ENCODE assay signal across 8 mouse cellular contexts in the genomic region with DNA sequence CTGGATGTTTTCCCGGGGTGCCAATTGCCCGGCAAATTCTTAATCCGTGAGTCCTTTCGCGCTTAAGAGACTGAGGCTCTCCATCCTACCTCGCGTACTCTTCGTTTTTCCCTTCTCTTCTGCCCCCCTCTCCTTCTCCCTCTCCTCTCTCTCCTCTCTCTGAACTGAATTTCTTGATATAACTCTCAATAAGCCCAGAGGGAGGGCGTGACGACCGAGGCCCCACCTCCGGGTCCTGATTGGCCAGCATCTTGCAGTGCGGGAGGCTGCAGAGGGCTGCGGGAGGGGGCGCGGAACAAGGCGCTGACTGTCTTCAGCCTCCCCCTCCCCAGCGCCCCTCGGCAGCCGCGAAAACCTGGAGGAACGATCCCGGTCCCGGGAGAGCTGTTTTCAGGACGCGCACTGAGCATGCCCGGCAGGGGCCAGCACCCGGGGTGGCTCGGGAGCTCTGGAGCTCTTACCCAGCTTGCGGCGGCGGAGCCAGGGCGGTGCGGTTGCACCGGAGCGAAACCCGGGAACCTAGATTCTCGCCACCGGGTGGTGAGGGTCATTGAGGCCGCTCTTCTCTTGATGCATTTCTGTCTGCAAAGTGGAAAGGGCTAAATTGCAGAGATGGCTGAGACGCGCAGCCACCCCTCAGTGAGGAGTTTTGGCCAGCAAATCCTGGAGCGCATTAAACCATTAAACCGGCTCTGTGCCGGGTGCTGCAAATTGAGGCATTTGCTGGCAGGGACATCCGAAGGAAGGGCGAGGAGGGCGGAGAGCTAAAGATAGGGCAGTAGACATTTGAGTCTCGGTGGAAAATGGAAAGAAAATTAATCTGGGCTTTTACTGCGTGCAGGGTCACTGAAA. TPM values are rescaled to one million over a fixed set of nuclear protein-coding genes. Genes with fewer than 3 reads are reported as not detected.
DNase-seq lines count a peak whose midpoint lies in the region; ATAC-seq and TF ChIP-seq lines count a peak whose summit lies in the region.

A gene (minus strand): TSS at position 161 of the 852 bp plus-strand sequence.

- no peaks in the 10 kb centered on the region for H3K36me3 ChIP-seq in spleen, adult 2 months (ENCODE audit: control insufficient read depth, insufficient read depth, low read length)
- H3K36me3 ChIP-seq in forebrain, embryonic 12.5 days (replicated peaks) = no peaks in the 10 kb centered on the region
- H3K36me3 ChIP-seq in heart, embryonic 15.5 days = no peaks in the 10 kb centered on the region
- no peaks in the 10 kb centered on the region for H3K36me3 ChIP-seq in liver, embryonic 11.5 days (ENCODE audit: control insufficient read depth, insufficient read depth, low read length)
- H3K36me3 ChIP-seq in neural tube, embryonic 13.5 days = peaks cover 7% of the 10 kb centered on the region

- peak; percentile 99 for ATAC-seq in forebrain, embryonic 12.5 days (ENCODE audit: low FRiP score)
- peak; percentile 96 for ATAC-seq in heart, embryonic 15.5 days (replicated peaks; ENCODE audit: insufficient number of reproducible peaks, insufficient read depth, low FRiP score, low read depth)
- ATAC-seq in liver, embryonic 11.5 days (replicated peaks; ENCODE audit: low FRiP score) = peak; percentile 87
- peak; percentile 98 for ATAC-seq in neural tube, embryonic 13.5 days (ENCODE audit: low read depth)

- peak within 1 kb of the TSS; percentile 47 for H3K4me3 ChIP-seq in spleen, adult 2 months (ENCODE audit: extremely low read depth, insufficient read depth, insufficient read length)
- peak within 1 kb of the TSS; percentile 48 for H3K4me3 ChIP-seq in forebrain, embryonic 12.5 days (replicated peaks)
- peak within 1 kb of the TSS; percentile 55 for H3K4me3 ChIP-seq in heart, embryonic 15.5 days
- H3K4me3 ChIP-seq in liver, embryonic 11.5 days (ENCODE audit: low read depth, low read length) = peak within 1 kb of the TSS; percentile 47
- peak within 1 kb of the TSS; percentile 55 for H3K4me3 ChIP-seq in neural tube, embryonic 13.5 days

- DNase-seq in spleen, adult 2 months (ENCODE audit: low read depth in 1 of 2, low spot score in 2 of 2) = no peak
- no peak for DNase-seq in spleen, adult 12 weeks (ENCODE audit: low spot score)
- DNase-seq in kidney, postnatal 14 days = peak; percentile 84
- peak; percentile 76 for DNase-seq in liver, embryonic 11.5 days (ENCODE audit: low spot score)
- DNase-seq in thymus, postnatal 10 days (ENCODE audit: low spot score in 2 of 2) = peak; percentile 14 to 15

- no peaks in the 10 kb centered on the region for H3K9me3 ChIP-seq in forebrain, embryonic 12.5 days
- H3K9me3 ChIP-seq in heart, embryonic 15.5 days (replicated peaks) = no peaks in the 10 kb centered on the region
- H3K9me3 ChIP-seq in liver, embryonic 11.5 days (ENCODE audit: control insufficient read depth, low read length) = no peaks in the 10 kb centered on the region
- H3K9me3 ChIP-seq in neural tube, embryonic 13.5 days = no peaks in the 10 kb centered on the region

- H3K4me1 ChIP-seq in spleen, adult 2 months (ENCODE audit: control insufficient read depth, insufficient read depth, insufficient read length) = no peaks in the 10 kb centered on the region
- H3K4me1 ChIP-seq in forebrain, embryonic 12.5 days = peaks cover 34% of the 10 kb centered on the region
- H3K4me1 ChIP-seq in heart, embryonic 15.5 days (replicated peaks) = peaks cover 15% of the 10 kb centered on the region
- H3K4me1 ChIP-seq in liver, embryonic 11.5 days (replicated peaks; ENCODE audit: control insufficient read depth, insufficient read depth, low read length) = no peaks in the 10 kb centered on the region
- H3K4me1 ChIP-seq in neural tube, embryonic 13.5 days (replicated peaks) = peaks cover 44% of the 10 kb centered on the region

- H3K9ac ChIP-seq in forebrain, embryonic 12.5 days = peak within 1 kb of the TSS; percentile 59
- H3K9ac ChIP-seq in heart, embryonic 15.5 days = peak within 1 kb of the TSS; percentile 59
- H3K9ac ChIP-seq in liver, embryonic 11.5 days (ENCODE audit: low read depth, low read length) = no peak within 1 kb of the TSS
- H3K9ac ChIP-seq in neural tube, embryonic 13.5 days = peak within 1 kb of the TSS; percentile 78

- no peak for TF ChIP-seq POLR2A in spleen, adult 2 months (IDR thresholded peaks at IDR 0.05; ENCODE audit: low read depth, low read length)

- no peak for TF ChIP-seq CTCF in spleen, adult 2 months (IDR thresholded peaks at IDR 0.05; ENCODE audit: extremely low read depth, insufficient read depth, insufficient read length, insufficient replicate concordance)

- no peak within 1 kb of the TSS for H3K27ac ChIP-seq in spleen, adult 2 months (ENCODE audit: insufficient read depth, low read length)
- H3K27ac ChIP-seq in forebrain, embryonic 12.5 days = peak within 1 kb of the TSS; percentile 62
- peak within 1 kb of the TSS; percentile 52 for H3K27ac ChIP-seq in heart, embryonic 15.5 days
- no peak within 1 kb of the TSS for H3K27ac ChIP-seq in liver, embryonic 11.5 days (ENCODE audit: low read depth, low read length)
- peak within 1 kb of the TSS; percentile 91 for H3K27ac ChIP-seq in neural tube, embryonic 13.5 days (replicated peaks)

- H3K4me2 ChIP-seq in forebrain, embryonic 12.5 days = peak within 1 kb of the TSS; percentile 75
- H3K4me2 ChIP-seq in heart, embryonic 15.5 days = peak within 1 kb of the TSS; percentile 92
- H3K4me2 ChIP-seq in liver, embryonic 11.5 days = peak within 1 kb of the TSS; percentile 63
- H3K4me2 ChIP-seq in neural tube, embryonic 13.5 days = peak within 1 kb of the TSS; percentile 68

- peaks cover 6% of the 10 kb centered on the region; the same call in 1 of the 2 replicates for H3K27me3 ChIP-seq in spleen, adult 2 months (ENCODE audit: control insufficient read depth, insufficient read depth, low read length)
- no peaks in the 10 kb centered on the region for H3K27me3 ChIP-seq in forebrain, embryonic 12.5 days
- H3K27me3 ChIP-seq in heart, embryonic 15.5 days = no peaks in the 10 kb centered on the region
- peaks cover 21% of the 10 kb centered on the region for H3K27me3 ChIP-seq in liver, embryonic 11.5 days (replicated peaks; ENCODE audit: control insufficient read depth, insufficient read depth, low read length)
- no peaks in the 10 kb centered on the region for H3K27me3 ChIP-seq in neural tube, embryonic 13.5 days

- 2% methylated on average over 50 of the region's 50 CpGs for whole genome bisulfite sequencing in spleen, adult 2 months
- under 1% methylated on average over 49 of the region's 50 CpGs for WGBS in forebrain, embryonic 12.5 days
- WGBS in heart, embryonic 15.5 days = under 1% methylated on average over 49 of the region's 50 CpGs
- WGBS in liver, embryonic 11.5 days = under 1% methylated on average over 50 of the region's 50 CpGs
- WGBS in neural tube, embryonic 13.5 days = under 1% methylated on average over 50 of the region's 50 CpGs

RNA-seq across cellular contexts. Expression of the gene that starts here (rescaled TPM):
- 0.41 and 0.67 TPM in 2 replicates for polyA plus RNA-seq in spleen, adult 2 months (2012; rRNA removed)
- 75.9 and 90.0 TPM in 2 replicates for polyA plus RNA-seq in forebrain, embryonic 12.5 days (2016; fragmentation: Nextera tagmentation; extraction: Ambion mirVana)
- 8.7 and 9.3 TPM in 2 replicates for polyA plus RNA-seq in heart, embryonic 15.5 days (2015; fragmentation: Nextera tagmentation; extraction: Ambion mirVana)
- 3.9 and 4.3 TPM in 2 replicates for polyA plus RNA-seq in liver, embryonic 11.5 days (2014; fragmentation: Nextera tagmentation; extraction: Ambion mirVana)
- 103 TPM in 2 replicates for polyA plus RNA-seq in neural tube, embryonic 13.5 days (2015; fragmentation: Nextera tagmentation; extraction: Ambion mirVana)

Comparison
In these comparisons a context has a peak if more than half of its experiments do, and no peak if none do; other contexts are left out.
1. DNase-seq: peak in kidney, postnatal 14 days (single experiment), liver, embryonic 11.5 days (single experiment) and thymus, postnatal 10 days (2 of 2); none in spleen, adult 2 months (0 of 2) and spleen, adult 12 weeks (single experiment).
2. H3K27ac ChIP-seq: peak in forebrain, embryonic 12.5 days (single experiment), heart, embryonic 15.5 days (single experiment) and neural tube, embryonic 13.5 days (single experiment); none in spleen, adult 2 months (single experiment) and liver, embryonic 11.5 days (single experiment).
3. Peak in every context shown above with its lines, with median percentiles within 50 percentile points of each other: H3K4me3 ChIP-seq, ATAC-seq and H3K4me2 ChIP-seq.